Mouse (Mus musculus): ENCODE measurements around the gene Alk.

DNA sequence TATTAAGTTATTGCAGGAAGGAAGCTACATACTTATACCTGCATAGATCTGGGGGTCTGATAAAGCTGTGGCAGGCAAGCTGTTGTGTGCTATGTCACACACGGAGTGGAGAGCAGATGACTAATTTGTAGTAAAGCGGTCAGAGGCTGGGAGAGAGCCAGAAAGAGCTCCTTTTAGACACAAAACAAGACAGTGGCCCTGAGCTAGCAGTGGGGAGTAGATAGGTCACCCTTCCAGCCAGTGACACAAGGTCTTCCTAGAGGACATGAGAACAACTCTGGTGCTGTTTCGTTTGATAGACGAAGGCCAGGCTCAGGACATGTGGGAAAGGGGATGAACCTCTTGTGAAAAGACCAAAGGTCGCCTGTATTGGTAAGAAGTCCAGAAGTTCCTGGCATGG, 596.0 kb downstream of the Alk start:
- TF ChIP-seq CTCF (IDR thresholded peaks at IDR 0.05; ENCODE audit: low read depth) (no peak), EP300 (optimal IDR thresholded peaks at IDR 0.05) (no peak)
